In the genomic region with DNA sequence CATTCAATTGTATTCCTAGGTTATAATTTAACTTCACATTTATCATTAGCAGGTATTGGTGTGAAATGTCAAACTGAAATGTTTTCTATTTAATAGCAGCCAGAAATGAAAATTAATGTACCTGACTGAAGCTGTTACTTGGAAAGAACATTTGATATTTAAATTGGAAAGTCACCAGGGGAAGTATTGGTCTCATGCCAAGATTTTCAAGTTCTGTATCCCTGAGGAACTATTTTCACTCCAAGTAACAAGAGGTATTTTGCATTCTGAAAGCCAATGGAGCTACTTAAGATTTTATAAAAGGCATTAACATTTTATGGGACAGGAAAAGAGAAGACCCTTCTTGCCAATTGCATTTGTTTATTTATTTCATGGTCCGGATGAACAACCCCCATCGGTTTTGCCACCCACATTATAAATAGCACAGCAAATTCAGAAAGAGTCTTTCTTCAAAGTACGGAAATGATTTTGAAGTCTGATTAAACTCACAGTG, we compare ENCODE assay signal across 15 mouse cellular contexts.
DNase-seq lines count a peak whose midpoint lies in the region; ATAC-seq and TF ChIP-seq lines count a peak whose summit lies in the region.
"Had no signal": no experiment of that assay in that cellular context is flagged by ENCODE, and none has a peak within 500 bp of the region (broad histone marks: within the 10 kb centered on the region; RNA-seq: fewer than 3 reads in every experiment).

No protein-coding gene starts in this region.

- ATAC-seq in cerebellum, adult (ENCODE audit: insufficient number of reproducible peaks, low FRiP score, low TSS enrichment), result 0 out of 2 replicates have a peak, but pooled peaks have one; percentile 36
- 0 out of 2 replicates have a peak, but pooled peaks have one; percentile 13 for ATAC-seq in hindbrain, embryonic 13.5 days (ENCODE audit: low FRiP score)
- no peak for ATAC-seq in hindbrain, embryonic 14.5 days (ENCODE audit: low FRiP score)
- no peak for ATAC-seq in lung, embryonic 14.5 days (ENCODE audit: insufficient read depth)
- ATAC-seq in midbrain, postnatal 0 days (ENCODE audit: low FRiP score), result no peak
- ATAC-seq: CD4-positive, CD25-positive, alpha-beta regulatory T cell, adult 4 months; liver, embryonic 12.5 days had no signal

- H3K9me3 ChIP-seq in hindbrain, embryonic 13.5 days, result no peaks in the 10 kb centered on the region
- no peaks in the 10 kb centered on the region for H3K9me3 ChIP-seq in hindbrain, embryonic 14.5 days (ENCODE audit: control insufficient read depth, low read length)
- no peaks in the 10 kb centered on the region for H3K9me3 ChIP-seq in lung, embryonic 14.5 days (ENCODE audit: low read depth, low read length)
- H3K9me3 ChIP-seq in midbrain, postnatal 0 days (ENCODE audit: low read length), result no peaks in the 10 kb centered on the region
- H3K9me3 ChIP-seq: G1E; hindbrain, embryonic 15.5 days; liver, embryonic 12.5 days had no signal

- no peak overlapping the region for H3K9ac ChIP-seq in hindbrain, embryonic 13.5 days
- H3K9ac ChIP-seq in hindbrain, embryonic 14.5 days, result no peak overlapping the region
- no peak overlapping the region for H3K9ac ChIP-seq in lung, embryonic 14.5 days
- H3K9ac ChIP-seq in midbrain, postnatal 0 days (replicated peaks; ENCODE audit: low read length, poor library complexity, severe bottlenecking), result no peak overlapping the region
- H3K9ac ChIP-seq: hindbrain, embryonic 15.5 days; liver, embryonic 12.5 days had no signal

- H3K4me3 ChIP-seq in hindbrain, embryonic 13.5 days, result no peak overlapping the region
- H3K4me3 ChIP-seq in hindbrain, embryonic 14.5 days (replicated peaks; ENCODE audit: low read length), result no peak overlapping the region
- H3K4me3 ChIP-seq in lung, embryonic 14.5 days (ENCODE audit: low read depth, low read length), result no peak overlapping the region
- no peak overlapping the region for H3K4me3 ChIP-seq in midbrain, postnatal 0 days (ENCODE audit: low read depth, low read length)
- H3K4me3 ChIP-seq: hindbrain, embryonic 15.5 days; liver, embryonic 12.5 days had no signal

- no peak for TF ChIP-seq CTCF in lung, embryonic 14.5 days (IDR thresholded peaks at IDR 0.05; ENCODE audit: low read depth)
- no peak for TF ChIP-seq CTCF in midbrain, postnatal 0 days (IDR thresholded peaks at IDR 0.05)

- WGBS in hindbrain, embryonic 13.5 days, result 55% methylated on average over 3 of the region's 3 CpGs
- 48% methylated on average over 3 of the region's 3 CpGs for WGBS in hindbrain, embryonic 14.5 days
- 56% methylated on average over 3 of the region's 3 CpGs for WGBS in lung, embryonic 14.5 days
- 41% methylated on average over 3 of the region's 3 CpGs for WGBS in midbrain, postnatal 0 days

- no peak overlapping the region for H3K27ac ChIP-seq in hindbrain, embryonic 13.5 days
- no peak overlapping the region for H3K27ac ChIP-seq in hindbrain, embryonic 14.5 days
- no peak overlapping the region for H3K27ac ChIP-seq in lung, embryonic 14.5 days (ENCODE audit: low read depth)
- no peak overlapping the region for H3K27ac ChIP-seq in midbrain, postnatal 0 days (ENCODE audit: low read depth, low read length)
- H3K27ac ChIP-seq: hindbrain, embryonic 15.5 days; liver, embryonic 12.5 days had no signal

- no peak for DNase-seq in cerebellum, postnatal 4 days (ENCODE audit: low spot score in 2 of 2)
- no peak for DNase-seq in hindbrain, embryonic 14.5 days (ENCODE audit: low spot score)
- peak; percentile 1 for DNase-seq in lung, embryonic 14.5 days
- DNase-seq in lung, postnatal 4 days, result no peak
- DNase-seq in midbrain, postnatal 0 days (ENCODE audit: low spot score), result peak; percentile 25
- DNase-seq in right cerebral cortex, postnatal 14 days, result no peak
- DNase-seq: gastrocnemius, postnatal 14 days; layer of hippocampus, postnatal 36 days; thymus, adult 18-20 months had no signal

- H3K4me2 ChIP-seq in hindbrain, embryonic 13.5 days, result no peak overlapping the region
- H3K4me2 ChIP-seq in hindbrain, embryonic 14.5 days (replicated peaks), result no peak overlapping the region
- H3K4me2 ChIP-seq in lung, embryonic 14.5 days, result no peak overlapping the region
- H3K4me2 ChIP-seq in midbrain, postnatal 0 days (ENCODE audit: low read depth, low read length, poor library complexity, severe bottlenecking), result no peak overlapping the region
- H3K4me2 ChIP-seq: hindbrain, embryonic 15.5 days; liver, embryonic 12.5 days had no signal

- no peaks in the 10 kb centered on the region for H3K36me3 ChIP-seq in hindbrain, embryonic 13.5 days
- H3K36me3 ChIP-seq in hindbrain, embryonic 14.5 days (replicated peaks; ENCODE audit: control insufficient read depth, insufficient read depth), result no peaks in the 10 kb centered on the region
- H3K36me3 ChIP-seq in lung, embryonic 14.5 days (ENCODE audit: insufficient read depth), result no peaks in the 10 kb centered on the region
- no peaks in the 10 kb centered on the region for H3K36me3 ChIP-seq in midbrain, postnatal 0 days (ENCODE audit: insufficient read depth, low read length)
- H3K36me3 ChIP-seq: G1E; hindbrain, embryonic 15.5 days; liver, embryonic 12.5 days had no signal

- H3K4me1 ChIP-seq in hindbrain, embryonic 13.5 days (replicated peaks), result no peaks in the 10 kb centered on the region
- H3K4me1 ChIP-seq in hindbrain, embryonic 14.5 days (replicated peaks; ENCODE audit: control insufficient read depth, insufficient read depth, low read length), result no peaks in the 10 kb centered on the region
- H3K4me1 ChIP-seq in lung, embryonic 14.5 days (ENCODE audit: insufficient read depth), result no peaks in the 10 kb centered on the region
- no peaks in the 10 kb centered on the region for H3K4me1 ChIP-seq in midbrain, postnatal 0 days (ENCODE audit: insufficient read depth, low read length)
- H3K4me1 ChIP-seq: hindbrain, embryonic 15.5 days; liver, embryonic 12.5 days had no signal

- no peaks in the 10 kb centered on the region for H3K27me3 ChIP-seq in hindbrain, embryonic 13.5 days
- no peaks in the 10 kb centered on the region for H3K27me3 ChIP-seq in hindbrain, embryonic 14.5 days (ENCODE audit: control insufficient read depth, insufficient read depth, low read length)
- no peaks in the 10 kb centered on the region for H3K27me3 ChIP-seq in lung, embryonic 14.5 days (ENCODE audit: insufficient read depth, low read length)
- H3K27me3 ChIP-seq in midbrain, postnatal 0 days (ENCODE audit: insufficient read depth, low read length), result no peaks in the 10 kb centered on the region
- H3K27me3 ChIP-seq: hindbrain, embryonic 15.5 days; liver, embryonic 12.5 days had no signal

Comparison
In these comparisons a context has a peak if more than half of its experiments do, and no peak if none do; other contexts are left out.
1. ATAC-seq: peak in cerebellum, adult (single experiment) and hindbrain, embryonic 13.5 days (single experiment); none in hindbrain, embryonic 14.5 days (single experiment), lung, embryonic 14.5 days (single experiment) and midbrain, postnatal 0 days (single experiment).
2. DNase-seq: peak in lung, embryonic 14.5 days (single experiment) and midbrain, postnatal 0 days (single experiment); none in cerebellum, postnatal 4 days (0 of 2), hindbrain, embryonic 14.5 days (single experiment), lung, postnatal 4 days (0 of 2) and right cerebral cortex, postnatal 14 days (single experiment).